Mouse (Mus musculus) midbrain, embryonic 15.5 days (tissue): ENCODE data around the gene Tmem98. TPM values are rescaled to one million over a fixed set of nuclear protein-coding genes. Genes with fewer than 3 reads are reported as not detected.

ENCODE experiments used
- ATAC-seq: fragments of 200-750 bp; cut with Nextera tagmentation; replicated peaks from 2 replicates; pipeline ENCODE4 v1.8.0; 2017; ENCODE audit warnings: moderate TSS enrichment
- H3K27ac ChIP-seq: fragments of 300-500 bp; sonication (generic); 2 replicates; pipeline ENCODE4 v1.5.1; 2015; ENCODE audit warnings: mild to moderate bottlenecking, inconsistent platforms
- H3K27me3 ChIP-seq: fragments of 300-500 bp; sonication (generic); replicated peaks from 2 replicates; pipeline ENCODE4 v1.6.1; 2015; ENCODE audit warnings: inconsistent platforms
- H3K36me3 ChIP-seq: fragments of 300-500 bp; sonication (generic); replicated peaks from 2 replicates; pipeline ENCODE4 v1.6.1; 2015; ENCODE audit warnings: inconsistent platforms
- H3K4me1 ChIP-seq: fragments of 300-500 bp; sonication (generic); 2 replicates; pipeline ENCODE4 v1.6.1; 2015; ENCODE audit warnings: inconsistent platforms
- H3K4me2 ChIP-seq: fragments of 300-500 bp; sonication (generic); 2 replicates; pipeline ENCODE4 v1.6.1; 2015; ENCODE audit warnings: inconsistent platforms, mild to moderate bottlenecking, moderate library complexity
- H3K4me3 ChIP-seq: fragments of 300-500 bp; sonication (generic); 2 replicates; pipeline ENCODE4 v1.5.1; 2015; ENCODE audit warnings: mild to moderate bottlenecking, inconsistent platforms
- H3K9ac ChIP-seq: fragments of 300-500 bp; sonication (generic); 2 replicates; pipeline ENCODE4 v1.6.1; 2015; ENCODE audit warnings: mild to moderate bottlenecking, inconsistent platforms
- H3K9me3 ChIP-seq: fragments of 300-500 bp; sonication (generic); 2 replicates; pipeline ENCODE4 v1.6.1; 2016; ENCODE audit warnings: inconsistent platforms
- WGBS: fragments of 180-500 bp; shearing (Covaris S2); methylation state at CpG from one replicate; pipeline ENCODE4 v1.1.7; 2015; ENCODE audit warnings: mixed read lengths; 5-methylcytosine and 5-hydroxymethylcytosine counted together
- polyA plus RNA-seq: library from polyadenylated mRNA; unstranded; fragments of >200 nt; fragmentation: Nextera tagmentation; extraction: Ambion mirVana; gene quantifications from 2 replicates; pipeline ENCODE4 v1.2.1, GENCODE M21; 2015

Tmem98 gene
- polyA plus RNA-seq, 1 experiment from 2014 or later: 25.3 TPM

- no peaks in the 10 kb centered on the region for H3K36me3 ChIP-seq
- peaks cover 7% of the 10 kb centered on the region; the same call in 1 of the 2 replicates for H3K4me1 ChIP-seq
These were observed 31.8 kb upstream of the Tmem98 start for GRCm38 (mm10) chr11:80778157-80778556.

GRCm38 (mm10) chr11:80778916-80779526 is 31.0 kb upstream of the Tmem98 start:
- peak overlapping the region; percentile 58 for H3K4me3 ChIP-seq
- H3K4me2 ChIP-seq: peak overlapping the region; percentile 85
- ATAC-seq: no peak; the same call in 1 of the 2 replicates
- 4% methylated on average over 18 of the region's 18 CpGs for WGBS
- no peaks in the 10 kb centered on the region for H3K36me3 ChIP-seq
- peaks cover 4% of the 10 kb centered on the region; the same call in 1 of the 2 replicates for H3K27me3 ChIP-seq
- H3K4me1 ChIP-seq: peaks cover 7% of the 10 kb centered on the region; the same call in 1 of the 2 replicates
- H3K9ac ChIP-seq: peak overlapping the region; percentile 51
- no peak overlapping the region for H3K27ac ChIP-seq
- H3K9me3 ChIP-seq: no peaks in the 10 kb centered on the region

More at GRCm38 (mm10) chr11:80778157-80778556, 31.8 kb upstream of the Tmem98 start:
- H3K27me3 ChIP-seq: peaks cover 4% of the 10 kb centered on the region; the same call in 1 of the 2 replicates
- H3K4me3 ChIP-seq: no peak overlapping the region
- 77% methylated on average over 6 of the region's 6 CpGs for WGBS
- H3K9me3 ChIP-seq: no peaks in the 10 kb centered on the region
- no peak overlapping the region for H3K4me2 ChIP-seq
- no peak for ATAC-seq
- no peak overlapping the region for H3K27ac ChIP-seq
- H3K9ac ChIP-seq: no peak overlapping the region

- H3K27ac ChIP-seq: no peak within 1 kb of the TSS
These were observed 30.2 kb upstream of the Tmem98 start, which contains the start of gene Myo1d for GRCm38 (mm10) chr11:80779527-80780344. TSS of gene Myo1d (minus strand) at chr11:80780025.

GRCm38 (mm10) chr11:80781535-80781934 is 28.4 kb upstream of the Tmem98 start:
- ATAC-seq: no peak
- 89% methylated on average over 2 of the region's 2 CpGs for WGBS
- no peak overlapping the region for H3K9ac ChIP-seq

More at GRCm38 (mm10) chr11:80779527-80780344, 30.2 kb upstream of the Tmem98 start, which contains the start of gene Myo1d:
- Histone ChIP-seq H3K9ac (peak within 1 kb of the TSS; percentile 51), H3K36me3 (no peaks in the 10 kb centered on the region), H3K4me1 (peaks cover 7% of the 10 kb centered on the region; the same call in 1 of the 2 replicates), H3K9me3 (no peaks in the 10 kb centered on the region), H3K27me3 (peaks cover 4% of the 10 kb centered on the region; the same call in 1 of the 2 replicates), H3K4me2 (peak within 1 kb of the TSS; percentile 85), H3K4me3 (peak within 1 kb of the TSS; percentile 58)
- peak; percentile 96 for ATAC-seq
- whole genome bisulfite sequencing: under 1% methylated on average over 60 of the region's 87 CpGs

GRCm38 (mm10) chr11:80783460-80783859 is 26.5 kb upstream of the Tmem98 start:
- Histone ChIP-seq H3K4me3 (no peak overlapping the region), H3K4me1 (peaks cover 7% of the 10 kb centered on the region; the same call in 1 of the 2 replicates), H3K9ac (no peak overlapping the region), H3K36me3 (no peaks in the 10 kb centered on the region), H3K27me3 (no peaks in the 10 kb centered on the region), H3K27ac (no peak overlapping the region), H3K4me2 (no peak overlapping the region), H3K9me3 (no peaks in the 10 kb centered on the region)
- WGBS: 81% methylated on average over 7 of the region's 7 CpGs
- ATAC-seq: no peak

More at GRCm38 (mm10) chr11:80781535-80781934, 28.4 kb upstream of the Tmem98 start:
- no peaks in the 10 kb centered on the region for H3K36me3 ChIP-seq
- no peak overlapping the region for H3K4me3 ChIP-seq
- H3K4me1 ChIP-seq: peaks cover 7% of the 10 kb centered on the region; the same call in 1 of the 2 replicates
- no peak overlapping the region for H3K4me2 ChIP-seq
- H3K27ac ChIP-seq: no peak overlapping the region
- H3K9me3 ChIP-seq: no peaks in the 10 kb centered on the region
- H3K27me3 ChIP-seq: peaks cover 4% of the 10 kb centered on the region; the same call in 1 of the 2 replicates

GRCm38 (mm10) chr11:80784294-80784743 is 25.7 kb upstream of the Tmem98 start:
- no peak for ATAC-seq
- Histone ChIP-seq H3K4me2 (no peak overlapping the region), H3K27ac (no peak overlapping the region), H3K36me3 (no peaks in the 10 kb centered on the region), H3K4me3 (no peak overlapping the region), H3K9ac (no peak overlapping the region), H3K9me3 (no peaks in the 10 kb centered on the region), H3K4me1 (peaks cover 2% of the 10 kb centered on the region; the same call in 1 of the 2 replicates), H3K27me3 (no peaks in the 10 kb centered on the region)
- WGBS: 67% methylated on average over 3 of the region's 3 CpGs

GRCm38 (mm10) chr11:80785672-80786071 is 24.3 kb upstream of the Tmem98 start:
- Histone ChIP-seq H3K4me3 (no peak overlapping the region), H3K9ac (no peak overlapping the region), H3K36me3 (no peaks in the 10 kb centered on the region), H3K4me2 (no peak overlapping the region), H3K27me3 (no peaks in the 10 kb centered on the region), H3K9me3 (no peaks in the 10 kb centered on the region), H3K27ac (no peak overlapping the region), H3K4me1 (no peaks in the 10 kb centered on the region)
- WGBS: 89% methylated on average over 5 of the region's 5 CpGs
- ATAC-seq: no peak

GRCm38 (mm10) chr11:80789647-80790240 is 20.2 kb upstream of the Tmem98 start:
- no peaks in the 10 kb centered on the region for H3K9me3 ChIP-seq
- H3K4me1 ChIP-seq: no peaks in the 10 kb centered on the region
- no peak overlapping the region for H3K4me3 ChIP-seq
- ATAC-seq: no peak
- 66% methylated on average over 7 of the region's 7 CpGs for WGBS
- no peak overlapping the region for H3K27ac ChIP-seq
- H3K4me2 ChIP-seq: no peak overlapping the region
- no peak overlapping the region for H3K9ac ChIP-seq
- no peaks in the 10 kb centered on the region for H3K27me3 ChIP-seq
- no peaks in the 10 kb centered on the region for H3K36me3 ChIP-seq

- Histone ChIP-seq H3K4me1 (no peaks in the 10 kb centered on the region), H3K27ac (no peak overlapping the region), H3K9me3 (no peaks in the 10 kb centered on the region), H3K4me3 (no peak overlapping the region), H3K27me3 (no peaks in the 10 kb centered on the region), H3K9ac (no peak overlapping the region), H3K4me2 (no peak overlapping the region), H3K36me3 (no peaks in the 10 kb centered on the region)
- no peak for ATAC-seq
- 67% methylated on average over 3 of the region's 3 CpGs for WGBS
These were observed 19.6 kb upstream of the Tmem98 start for GRCm38 (mm10) chr11:80790413-80790812.

GRCm38 (mm10) chr11:80791677-80792432 is 18.1 kb upstream of the Tmem98 start:
- Histone ChIP-seq H3K9me3 (no peaks in the 10 kb centered on the region), H3K4me1 (no peaks in the 10 kb centered on the region), H3K36me3 (no peaks in the 10 kb centered on the region), H3K27ac (no peak overlapping the region), H3K27me3 (no peaks in the 10 kb centered on the region), H3K4me3 (no peak overlapping the region), H3K4me2 (no peak overlapping the region), H3K9ac (no peak overlapping the region)
- WGBS: 69% methylated on average over 3 of the region's 3 CpGs
- no peak for ATAC-seq

GRCm38 (mm10) chr11:80793386-80793785 is 16.6 kb upstream of the Tmem98 start:
- no peak for ATAC-seq
- Histone ChIP-seq H3K9me3 (no peaks in the 10 kb centered on the region), H3K36me3 (no peaks in the 10 kb centered on the region), H3K27ac (no peak overlapping the region), H3K4me3 (no peak overlapping the region), H3K27me3 (no peaks in the 10 kb centered on the region), H3K9ac (no peak overlapping the region), H3K4me1 (no peaks in the 10 kb centered on the region), H3K4me2 (no peak overlapping the region)
- WGBS: 89% methylated on average over 4 of the region's 4 CpGs
